Mouse (Mus musculus): Measurements from ENCODE around the gene Gm4792. TPM values are rescaled to one million over a fixed set of nuclear protein-coding genes. Genes with fewer than 3 reads are reported as not detected.

The Gm4792 gene
- total RNA-seq (2021), result not detected
- long read RNA-seq, experiment 1, result 0 reads
- long read RNA-seq, experiment 2, result 0 reads

DNA sequence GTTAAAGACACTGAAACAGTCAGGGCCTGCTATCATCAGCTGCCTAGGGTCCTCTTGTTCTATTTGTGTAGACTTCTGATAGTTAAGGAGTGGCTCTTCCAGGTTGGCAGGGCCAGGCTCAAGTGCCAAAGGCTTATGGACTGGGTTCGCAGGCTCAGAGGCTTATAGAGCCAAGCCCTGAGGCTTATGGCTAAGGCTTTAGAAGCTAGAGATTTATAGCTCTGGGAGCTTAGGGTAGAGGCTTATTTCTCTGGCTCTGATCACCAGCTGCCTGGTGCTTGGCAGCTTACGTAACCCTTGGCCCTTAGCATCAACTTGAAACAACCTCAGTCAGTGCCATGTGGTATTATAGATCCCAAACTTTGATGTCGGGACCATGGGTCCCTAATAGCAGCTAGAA lies at the start of gene Gm4792:
Gm4792 (minus strand) TSS at position 233 of the 400 bp plus-strand sequence.
- no peak for DNase-seq (ENCODE audit: low spot score in 2 of 2)
- intact Hi-C loops (cut with DNase I), result no loop called here

DNA sequence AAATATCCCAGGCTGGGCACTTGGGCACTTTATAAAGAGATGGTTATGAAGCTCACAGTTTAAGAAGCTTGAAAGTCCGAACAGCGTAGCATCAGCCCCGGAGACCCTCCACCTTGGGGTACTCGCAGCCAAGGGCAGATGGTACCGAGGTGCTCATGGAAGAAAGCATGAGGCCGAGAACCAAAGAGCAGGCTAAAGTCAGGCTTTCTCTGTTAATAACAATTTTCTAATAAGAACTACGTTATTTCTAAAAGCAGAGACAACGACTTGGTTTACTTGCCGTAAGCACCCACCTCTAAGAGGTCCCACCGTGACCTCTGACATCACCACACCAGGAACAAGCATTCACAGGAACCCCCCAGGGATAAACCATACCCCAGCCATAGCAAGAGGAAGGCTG lies 49.5 kb upstream of the Gm4792 start:
- no peak for DNase-seq (ENCODE audit: low spot score in 2 of 2)
- intact Hi-C loops (cut with DNase I), result no loop called here

DNA sequence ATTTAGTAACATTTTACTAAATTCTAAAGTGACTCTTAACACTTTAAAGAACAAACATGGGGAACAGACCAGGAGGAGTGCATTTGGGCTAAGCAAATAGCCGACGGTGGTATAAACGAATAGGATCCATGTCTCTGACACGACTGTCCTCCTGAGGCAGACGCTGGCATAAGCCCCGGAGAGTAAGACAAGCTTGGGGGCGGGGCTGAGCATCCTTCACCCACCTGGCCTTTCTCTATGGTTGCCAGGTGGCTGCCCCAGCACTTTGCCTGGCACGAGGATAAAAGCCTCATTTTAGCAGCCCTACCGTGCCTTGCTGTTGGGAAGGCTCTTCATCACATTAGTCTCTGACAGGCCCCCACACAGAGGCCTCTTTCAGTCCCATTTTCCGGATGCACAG lies 48.8 kb upstream of the Gm4792 start:
- no peak for DNase-seq (ENCODE audit: low spot score in 2 of 2)
- intact Hi-C loops (cut with DNase I), result no loop called here

DNA sequence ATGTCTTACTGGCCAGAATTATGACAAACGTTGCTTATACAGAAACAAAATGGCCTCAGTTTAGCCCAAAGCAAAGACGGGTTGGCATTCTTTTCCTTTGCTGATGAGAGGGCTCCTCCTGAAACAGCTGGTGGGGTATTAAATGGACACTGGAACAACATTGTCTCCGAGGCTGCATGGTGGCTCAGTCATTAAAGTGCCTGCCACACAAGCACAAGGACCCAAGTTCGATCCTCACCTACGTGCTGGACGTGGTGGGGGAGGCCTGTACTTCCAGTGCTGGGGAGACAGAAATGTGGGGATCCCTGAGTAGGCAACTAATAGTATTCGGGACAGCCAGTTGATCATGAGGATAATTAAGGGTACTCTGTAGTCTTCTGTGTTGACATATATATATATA lies 48.1 kb upstream of the Gm4792 start:
- intact Hi-C loops (cut with DNase I), result no loop called here
- DNase-seq (ENCODE audit: low spot score in 2 of 2), result no peak

DNA sequence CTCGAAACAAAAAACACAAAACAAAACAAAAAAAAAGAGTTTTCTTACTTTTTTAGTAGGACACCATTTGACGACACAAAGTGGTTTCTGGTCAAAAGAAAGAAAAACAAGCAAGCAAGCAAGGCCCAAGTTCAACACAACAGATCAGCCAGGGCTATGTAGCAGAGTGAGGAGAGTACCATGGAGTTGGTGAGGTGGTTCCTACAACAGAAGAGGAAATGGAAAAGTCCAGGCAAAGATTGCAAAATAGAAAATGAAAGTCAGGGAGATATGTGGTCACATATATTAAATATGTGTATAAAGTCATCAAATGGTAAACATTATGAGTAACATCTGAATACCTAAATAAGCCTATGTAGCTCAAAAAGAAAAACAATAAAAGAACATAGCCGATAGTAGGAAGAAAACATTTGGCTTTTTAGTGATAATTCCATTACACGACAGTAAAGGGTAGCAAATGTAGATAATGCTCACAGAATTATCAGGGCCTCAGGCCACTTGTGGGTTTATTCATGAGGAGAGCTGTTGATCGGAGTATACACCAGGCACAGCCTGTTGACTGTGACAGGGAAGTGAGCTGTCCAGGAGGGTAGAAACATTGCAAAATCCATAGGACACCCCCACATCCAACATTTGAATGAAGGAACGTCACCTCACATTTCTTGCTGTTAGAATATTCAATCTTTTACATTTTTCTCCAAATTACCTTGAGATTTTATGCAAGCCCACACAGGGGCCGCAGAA lies 47.2 kb upstream of the Gm4792 start:
- DNase-seq (ENCODE audit: low spot score in 2 of 2), result no peak
- intact Hi-C loops (cut with DNase I), result no loop called here

DNA sequence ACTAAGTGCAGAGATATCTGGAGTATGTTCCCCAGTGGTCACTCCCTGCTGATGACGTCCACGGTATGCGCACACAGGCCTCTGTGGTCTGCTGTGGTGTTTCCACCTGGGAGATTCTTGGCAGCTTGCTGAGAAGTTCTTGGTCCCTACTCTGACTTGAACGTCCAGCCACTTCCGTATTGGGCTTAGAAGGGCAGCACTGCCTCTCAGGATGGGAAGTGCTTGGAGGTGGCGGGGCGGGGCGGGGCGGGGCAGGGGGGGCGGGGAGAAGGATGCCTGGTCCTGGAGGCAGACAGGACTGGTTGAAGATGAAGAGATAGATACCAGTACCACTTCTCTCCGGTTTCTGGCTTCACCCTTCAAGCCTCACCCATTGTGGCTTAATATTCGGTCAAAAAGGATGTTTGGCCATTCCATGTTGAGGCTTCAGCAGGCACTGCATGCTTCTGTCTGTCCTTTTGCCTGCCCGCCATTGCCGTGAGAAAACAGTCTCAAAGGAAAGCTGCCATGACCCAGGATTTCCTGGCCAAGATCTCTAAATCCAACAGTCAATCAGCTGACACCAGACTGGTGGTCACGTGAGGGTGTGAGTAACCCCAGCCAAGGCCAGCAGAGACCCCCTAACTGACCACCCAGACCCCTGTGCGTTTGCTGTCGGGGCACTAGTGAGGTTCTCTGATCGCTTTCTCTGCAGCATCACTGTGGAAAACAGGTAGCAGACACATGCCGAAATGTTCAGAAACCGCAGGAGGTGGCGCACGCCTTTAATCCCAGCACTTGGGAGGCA lies 46.3 kb upstream of the Gm4792 start:
- no peak for DNase-seq (ENCODE audit: low spot score in 2 of 2)
- intact Hi-C loops (cut with DNase I), result no loop called here

DNA sequence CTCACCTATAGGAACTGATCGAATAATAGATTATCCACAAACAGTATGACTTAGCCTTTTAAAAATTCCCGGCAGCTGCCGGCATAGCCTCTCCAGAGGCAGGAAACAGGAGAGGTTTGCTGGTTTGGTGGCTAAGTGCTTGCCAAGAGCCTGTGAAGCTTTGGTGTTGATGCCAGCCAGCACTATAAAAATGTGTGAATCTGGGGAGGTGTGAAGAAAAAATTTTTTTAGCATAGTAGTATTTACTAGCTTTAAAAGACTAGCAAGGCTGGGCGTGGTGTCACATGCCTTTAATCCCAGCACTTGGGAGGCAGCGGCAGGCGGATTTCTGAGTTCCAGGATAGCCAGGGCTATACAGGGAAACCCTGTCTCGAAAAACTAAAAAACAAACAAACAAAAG lies 45.1 kb upstream of the Gm4792 start:
- DNase-seq (ENCODE audit: low spot score in 2 of 2), result peak; percentile 28 to 46
- intact Hi-C loops (cut with DNase I), result no loop called here

DNA sequence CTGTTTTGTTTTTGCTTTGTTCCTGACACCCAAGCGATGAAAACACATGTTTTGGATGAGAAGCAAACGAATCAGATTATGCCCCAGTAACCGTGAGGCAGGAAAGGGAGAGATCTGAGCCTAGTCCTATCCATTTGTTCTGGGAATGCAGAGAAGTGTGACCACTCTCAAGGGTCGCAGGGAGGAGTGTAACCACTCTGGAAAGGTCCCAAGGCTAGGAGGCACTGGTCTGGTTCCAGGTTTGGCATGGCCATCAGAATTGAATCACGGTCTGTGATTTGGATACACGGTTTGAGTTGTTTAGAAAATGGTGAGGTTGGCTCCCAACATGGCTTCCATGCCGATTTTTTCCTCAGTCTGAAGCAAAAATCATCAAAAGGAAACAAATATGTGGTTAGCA lies 43.8 kb upstream of the Gm4792 start:
- intact Hi-C loops (cut with DNase I), result no loop called here
- no peak for DNase-seq (ENCODE audit: low spot score in 2 of 2)

DNA sequence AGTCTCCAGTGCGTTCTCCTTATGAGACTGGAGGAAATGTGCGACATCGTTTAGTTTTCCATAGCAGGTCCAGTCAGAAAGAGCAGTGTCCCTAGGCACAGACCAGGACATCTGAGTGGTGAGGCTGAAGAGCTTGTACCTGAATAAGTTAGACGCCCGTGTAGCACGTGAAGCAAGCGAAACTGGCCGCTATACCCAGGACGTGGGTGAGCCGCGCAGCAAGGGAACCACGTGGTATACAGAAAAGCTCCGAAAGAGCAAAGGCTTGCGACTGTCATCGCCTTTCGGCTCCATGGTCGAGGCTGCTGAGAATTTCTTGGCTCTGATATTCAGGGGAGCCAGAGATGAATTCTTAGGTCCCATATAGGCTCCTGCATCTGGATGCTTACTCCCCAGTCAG lies 43.0 kb upstream of the Gm4792 start:
- no peak for DNase-seq (ENCODE audit: low spot score in 2 of 2)
- intact Hi-C loops (cut with DNase I), result no loop called here

DNA sequence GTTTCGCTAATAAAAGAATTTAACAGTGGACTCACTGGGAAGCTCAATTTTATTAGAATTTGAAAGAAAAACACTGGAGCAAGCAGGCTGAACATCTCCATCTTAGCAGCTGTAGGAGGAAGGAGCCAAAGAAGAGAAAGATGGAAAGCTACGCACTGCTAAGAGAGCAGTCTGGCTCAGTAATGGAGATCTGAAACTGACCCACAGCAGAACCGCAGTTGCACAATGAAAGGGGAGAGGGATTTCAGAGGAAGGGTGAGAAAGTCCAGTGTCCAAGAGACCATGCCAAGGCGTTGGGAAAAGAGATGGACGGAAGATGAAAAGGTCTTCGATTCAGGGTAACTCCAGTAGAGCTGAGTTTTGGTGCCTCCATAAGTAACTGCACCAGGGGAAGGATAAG lies 37.6 kb upstream of the Gm4792 start:
- intact Hi-C loops (cut with DNase I), result no loop called here
- no peak for DNase-seq (ENCODE audit: low spot score in 2 of 2)

DNA sequence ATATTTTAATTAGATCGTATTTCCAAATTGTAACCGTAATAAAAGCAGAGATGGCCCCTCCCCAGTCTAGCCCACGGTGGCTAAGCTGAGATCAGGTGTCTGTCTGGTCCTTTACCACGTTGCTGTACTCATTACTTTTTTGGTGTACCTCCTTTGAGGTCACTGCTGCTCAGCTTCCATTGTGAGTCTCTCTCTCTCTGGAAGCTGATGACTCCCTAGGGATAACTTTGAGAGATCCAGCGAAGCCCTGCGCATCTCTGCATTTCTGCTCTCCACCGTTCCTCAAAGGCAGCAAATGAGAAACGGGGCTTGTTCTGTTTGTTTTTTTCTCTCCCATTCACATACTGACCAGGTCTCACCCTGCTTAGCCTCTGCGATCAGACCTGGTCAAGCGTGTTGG lies 36.5 kb upstream of the Gm4792 start:
- intact Hi-C loops (cut with DNase I), result no loop called here
- no peak for DNase-seq (ENCODE audit: low spot score in 2 of 2)

DNA sequence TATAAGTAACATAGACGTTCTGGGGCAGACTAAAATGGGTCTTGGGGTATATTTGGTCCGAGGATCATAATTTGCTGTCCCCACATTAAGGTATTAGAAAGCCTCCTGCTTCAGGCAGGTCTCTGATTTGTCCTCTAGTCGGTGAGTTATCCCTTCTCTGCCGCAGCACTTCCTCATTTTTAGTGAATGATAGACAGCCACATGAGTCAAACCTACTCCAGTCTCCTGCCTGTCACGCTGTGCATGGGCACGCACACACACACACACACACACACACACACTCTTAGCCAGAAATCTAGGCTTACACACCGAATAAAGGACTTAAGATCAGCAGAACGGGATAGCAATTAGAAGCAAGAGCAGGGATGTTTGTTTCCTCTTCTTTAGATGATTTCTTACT lies 34.8 kb upstream of the Gm4792 start:
- intact Hi-C loops (cut with DNase I), result no loop called here
- no peak for DNase-seq (ENCODE audit: low spot score in 2 of 2)

DNA sequence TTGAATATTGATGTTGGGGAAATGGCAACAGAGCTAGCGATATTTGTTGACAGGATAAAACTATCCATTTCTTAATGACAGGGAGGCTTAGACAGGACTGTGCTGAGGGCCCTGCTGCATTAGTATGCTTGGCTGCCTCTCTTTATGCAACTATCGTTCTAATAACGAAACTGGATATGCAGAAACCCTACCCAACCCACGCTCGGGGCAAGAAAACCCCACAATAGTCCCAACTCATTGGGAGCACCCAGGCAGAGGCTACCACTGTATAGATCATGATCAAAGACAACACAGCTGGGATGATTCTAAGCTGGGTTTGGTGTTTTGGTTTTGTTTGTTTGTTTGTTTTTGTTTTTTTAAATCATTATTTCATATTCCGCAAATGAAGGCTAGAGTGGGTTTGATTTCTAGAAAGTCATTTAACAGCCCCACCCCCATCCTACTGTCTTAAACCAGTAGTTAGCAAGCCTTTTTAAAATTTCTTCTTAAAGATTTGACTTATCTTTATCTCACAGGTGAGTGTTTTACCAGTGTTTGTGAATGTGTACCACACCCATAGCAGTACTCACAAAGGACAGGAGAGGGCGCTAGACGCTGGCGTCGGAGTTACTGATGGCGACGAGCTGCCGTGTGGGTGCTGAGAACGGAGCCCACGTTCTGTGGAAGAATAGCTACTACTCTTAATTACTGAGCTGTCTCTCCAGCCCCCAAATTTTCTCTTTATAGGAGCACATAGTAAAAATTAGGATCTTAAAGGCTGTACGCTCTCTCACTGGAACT lies 34.0 kb upstream of the Gm4792 start:
- intact Hi-C loops (cut with DNase I), result no loop called here
- DNase-seq (ENCODE audit: low spot score in 2 of 2), result no peak

DNA sequence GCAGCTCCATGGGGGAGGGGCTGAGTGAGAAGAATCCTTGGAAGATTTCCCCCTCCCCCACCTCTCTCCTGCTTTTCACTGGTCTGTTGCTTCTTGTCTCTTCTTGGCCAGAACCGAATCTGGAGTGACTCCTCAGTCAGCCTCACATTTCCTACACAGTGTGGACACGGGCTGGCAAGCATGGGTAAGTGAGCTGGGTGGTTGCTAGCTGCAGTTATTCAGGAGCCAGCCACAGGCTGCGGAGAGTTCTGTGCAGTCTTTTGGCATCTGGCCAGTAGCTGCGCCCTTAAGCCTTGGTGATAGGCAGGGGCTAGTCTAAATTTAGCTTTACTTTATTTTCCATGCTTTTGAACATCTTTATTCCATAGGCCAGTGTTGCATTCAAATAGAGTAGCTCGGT lies 31.5 kb upstream of the Gm4792 start:
- DNase-seq (ENCODE audit: low spot score in 2 of 2), result peak in 1 of 2 experiments; percentile 26
- intact Hi-C loops (cut with DNase I), result no loop called here

DNA sequence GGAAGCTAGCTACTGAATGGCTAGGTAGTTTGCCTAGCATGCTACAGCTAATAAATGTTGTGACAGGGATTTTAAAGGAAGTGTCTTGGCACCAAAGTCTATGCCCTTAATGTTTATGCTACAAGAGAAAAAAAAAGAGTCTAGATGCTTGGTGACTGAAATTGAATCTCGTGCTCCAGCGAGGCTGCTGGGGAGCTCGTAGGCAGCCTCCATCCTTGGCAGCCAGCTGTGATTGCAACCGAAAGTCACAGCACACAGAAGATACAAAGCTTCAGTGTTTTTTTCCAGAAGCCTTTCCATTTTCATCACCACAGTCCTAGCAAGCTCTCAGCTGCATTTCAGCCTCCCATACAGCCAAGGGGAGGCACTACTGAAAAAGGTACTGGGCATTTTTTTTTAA lies 20.1 kb upstream of the Gm4792 start:
- no peak for DNase-seq (ENCODE audit: low spot score in 2 of 2)
- intact Hi-C loops (cut with DNase I), result no loop called here

DNA sequence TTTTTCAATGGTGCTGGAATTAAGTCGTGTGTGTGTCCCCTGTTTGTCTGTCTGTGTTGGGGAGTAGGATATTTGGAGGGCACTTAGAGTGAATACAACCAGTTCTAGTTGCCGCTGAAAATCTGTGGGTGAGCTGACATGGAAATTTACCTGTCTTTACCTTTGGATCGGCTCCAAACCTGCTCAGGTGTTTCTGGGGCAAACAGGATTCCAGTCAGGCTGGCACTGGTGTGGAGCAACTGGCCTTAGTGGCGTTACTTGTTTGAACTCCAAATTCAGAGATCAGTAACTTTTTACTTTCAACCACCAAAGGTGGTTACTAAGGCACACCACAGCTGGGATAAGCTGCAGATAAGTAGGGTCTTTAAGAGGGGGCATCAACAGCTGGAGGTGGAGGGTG lies 14.6 kb upstream of the Gm4792 start:
- no peak for DNase-seq (ENCODE audit: low spot score in 2 of 2)
- intact Hi-C loops (cut with DNase I), result no loop called here

DNA sequence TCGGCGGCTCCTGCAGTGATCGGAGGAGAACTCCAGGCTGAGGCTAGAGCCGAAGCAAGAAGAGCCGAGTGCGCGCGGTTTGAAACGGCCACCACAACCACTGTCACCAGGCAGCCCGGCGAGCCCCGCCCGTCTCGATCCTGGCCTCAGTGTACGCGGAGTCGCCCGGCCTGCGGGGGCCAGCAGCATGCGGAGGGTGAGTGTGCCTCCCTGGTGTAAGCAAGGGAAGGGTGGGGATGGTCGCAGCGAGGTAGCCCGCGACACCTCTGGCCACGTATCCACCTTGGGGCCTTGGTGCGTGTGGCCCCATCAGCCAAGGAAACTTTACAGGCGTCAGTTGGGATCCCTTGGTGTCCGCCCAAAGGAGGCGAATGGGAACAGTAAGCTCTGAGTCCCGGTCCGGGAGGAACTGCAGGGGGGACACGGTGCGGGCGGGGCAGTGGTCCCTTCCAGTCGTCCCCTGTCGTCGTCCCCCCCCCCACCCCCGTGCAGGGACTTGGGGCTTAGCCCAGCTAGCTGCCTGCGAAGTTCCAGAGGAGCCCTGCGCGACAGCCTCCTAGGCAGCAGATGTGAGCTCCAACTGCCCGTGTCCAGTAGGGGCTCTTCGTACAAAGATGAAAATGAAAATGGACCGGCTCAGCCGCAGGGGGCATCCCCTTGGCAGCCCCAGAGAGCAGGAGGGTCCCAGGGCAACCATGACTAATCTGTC lies 13.7 kb upstream of the Gm4792 start:
- no peak for DNase-seq (ENCODE audit: low spot score in 2 of 2)
- intact Hi-C loops (cut with DNase I), result no loop called here

DNA sequence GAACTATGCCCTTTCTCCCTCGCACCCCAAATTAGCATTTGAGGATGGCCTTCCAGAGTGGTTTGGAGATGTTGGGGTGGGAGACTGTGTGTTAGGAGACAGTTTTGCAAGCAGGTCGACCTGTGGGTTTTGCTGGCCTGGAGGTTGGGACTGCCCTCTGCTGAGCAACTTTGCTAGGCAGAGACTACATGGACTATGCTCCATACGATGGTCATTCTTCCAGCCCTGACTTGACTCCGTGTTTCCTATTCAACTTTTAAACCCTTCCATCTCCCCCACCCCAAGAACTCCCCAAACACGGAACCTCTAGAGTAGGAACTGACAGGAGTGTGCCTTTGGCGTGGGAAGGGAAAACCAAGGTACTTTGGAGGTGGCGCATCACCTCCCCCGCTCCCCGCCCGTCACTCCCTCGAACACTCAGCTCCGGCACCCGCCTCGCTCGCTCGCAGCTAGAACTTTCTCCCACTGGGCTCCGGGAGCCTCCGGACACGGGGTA lies 13.1 kb upstream of the Gm4792 start, which contains the start of gene Tmcc3:
Tmcc3 (plus strand) TSS at position 439 of the 496 bp plus-strand sequence.
- intact Hi-C loops (cut with DNase I), result no loop called here
- DNase-seq (ENCODE audit: low spot score in 2 of 2), result no peak

DNA sequence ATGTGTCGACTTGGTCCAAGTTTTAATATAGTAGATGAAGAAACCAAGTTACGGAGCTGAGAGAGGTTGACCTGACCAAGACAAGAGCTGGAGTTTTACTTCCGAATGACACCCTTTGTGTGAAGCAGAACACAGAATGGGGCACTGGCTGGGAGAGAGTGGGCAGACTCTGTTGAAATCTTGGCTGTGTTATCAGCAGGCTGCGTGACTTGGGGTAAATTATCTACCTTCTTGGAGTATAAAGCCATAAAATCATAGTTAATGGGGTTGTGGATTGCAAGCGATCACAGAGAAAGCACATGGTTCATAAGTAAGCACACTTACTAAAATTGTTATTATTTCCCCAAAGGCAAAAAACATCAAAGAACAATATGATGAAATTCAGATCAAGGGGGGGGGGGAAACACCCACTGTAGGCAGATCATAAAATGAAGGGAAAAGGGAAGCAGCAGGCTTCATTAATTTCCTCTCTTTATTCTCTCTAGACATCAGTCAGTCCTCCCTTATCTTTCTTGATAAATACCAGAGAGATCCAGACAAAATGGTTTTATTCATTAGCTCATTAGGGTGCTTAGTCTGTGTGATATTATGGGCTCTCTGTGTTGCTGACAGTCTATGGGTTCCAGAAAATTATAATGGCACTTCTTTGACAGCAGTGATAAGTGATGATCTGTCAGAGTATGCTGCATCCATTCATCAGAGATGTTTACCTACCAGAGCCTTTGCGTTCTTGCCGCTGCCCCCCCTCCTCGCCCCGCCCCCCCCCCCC lies 12.2 kb upstream of the Gm4792 start:
- no peak for DNase-seq (ENCODE audit: low spot score in 2 of 2)
- intact Hi-C loops (cut with DNase I), result no loop called here

Data from left cerebral cortex, postnatal 14 days (tissue).